Mouse (Mus musculus): ENCODE data around the gene Dhrs1.
A peak's percentile ranks its signal among the peaks of the same experiment; 100 is the strongest.

Gene Dhrs1

DNA sequence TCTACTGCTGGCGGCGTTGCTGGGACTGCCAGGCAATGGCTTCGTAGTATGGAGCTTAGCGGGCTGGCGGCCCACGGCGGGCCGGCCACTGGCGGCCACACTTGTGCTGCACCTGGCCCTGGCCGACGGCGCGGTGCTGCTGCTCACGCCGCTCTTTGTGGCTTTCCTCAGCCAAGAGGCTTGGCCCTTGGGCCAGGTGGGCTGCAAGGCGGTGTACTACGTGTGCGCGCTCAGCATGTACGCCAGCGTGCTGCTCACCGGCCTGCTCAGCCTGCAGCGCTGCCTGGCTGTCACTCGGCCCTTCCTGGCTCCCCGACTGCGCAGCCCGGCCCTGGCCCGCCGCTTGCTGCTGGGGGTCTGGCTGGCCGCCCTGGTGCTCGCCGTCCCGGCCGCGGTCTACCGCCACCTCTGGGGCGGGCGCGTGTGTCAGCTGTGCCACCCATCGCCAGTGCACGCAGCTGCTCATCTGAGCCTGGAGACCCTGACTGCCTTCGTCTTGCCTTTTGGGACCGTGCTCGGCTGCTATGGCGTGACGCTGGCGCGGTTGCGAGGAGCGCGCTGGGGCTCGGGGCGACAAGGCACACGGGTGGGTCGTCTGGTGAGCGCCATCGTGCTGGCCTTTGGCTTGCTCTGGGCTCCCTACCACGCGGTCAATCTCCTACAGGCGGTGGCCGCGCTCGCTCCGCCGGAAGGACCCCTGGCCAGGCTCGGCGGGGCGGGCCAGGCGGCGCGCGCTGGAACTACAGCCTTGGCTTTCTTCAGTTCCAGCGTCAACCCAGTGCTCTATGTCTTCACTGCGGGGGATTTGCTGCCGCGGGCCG is 16.7 kb upstream of the Dhrs1 start:
- peak; percentile 43 for DNase-seq (ENCODE audit: low spot score)

DNA sequence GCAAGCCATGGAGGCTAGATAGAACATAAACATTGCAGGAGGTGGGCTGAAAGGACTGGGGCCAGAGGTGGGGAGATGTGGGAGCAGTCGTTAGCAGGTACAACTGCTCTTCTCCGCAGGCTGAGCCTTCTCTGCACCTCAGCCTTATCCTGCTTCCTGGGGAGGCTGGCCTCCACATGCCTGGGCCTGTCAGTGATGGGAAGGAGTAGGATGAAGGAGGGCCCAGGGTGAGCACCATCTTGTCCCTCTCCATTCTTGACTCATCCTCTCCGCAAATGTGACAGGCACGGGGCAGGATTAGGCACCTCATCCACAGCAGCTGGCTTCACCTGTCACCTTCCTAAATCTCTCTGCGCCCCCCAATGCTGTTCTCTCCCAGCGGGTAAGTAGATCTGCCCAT is 15.7 kb upstream of the Dhrs1 start, which contains the start of gene Ltb4r2:
Ltb4r2 (plus strand) TSS at position 266 of the 400 bp plus-strand sequence.
- no peak for DNase-seq (ENCODE audit: low spot score)

DNA sequence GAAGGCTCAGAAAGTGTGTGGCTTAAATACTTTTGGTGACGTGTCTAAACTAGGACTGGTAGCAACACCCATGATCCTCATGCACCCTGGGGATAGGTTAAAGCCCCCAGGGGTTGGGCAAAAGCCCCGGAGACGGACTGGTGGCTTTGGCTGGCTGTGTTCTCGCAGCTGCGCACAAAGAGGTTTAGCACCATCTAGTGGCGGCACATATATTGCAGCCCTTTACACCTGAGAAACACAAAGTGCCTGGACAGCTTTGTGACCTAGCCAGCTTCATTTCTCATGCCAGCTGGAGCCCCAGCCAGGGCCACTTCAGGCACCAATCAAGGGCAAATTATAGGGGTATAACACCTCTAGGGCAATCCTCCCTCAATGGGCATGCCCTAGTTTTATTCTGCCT is 14.7 kb upstream of the Dhrs1 start:
- DNase-seq (ENCODE audit: low spot score): peak; percentile 77

- no peak for DNase-seq (ENCODE audit: low spot score)
These were observed 12.9 kb upstream of the Dhrs1 start, which contains the start of gene Cideb for GRCm38 (mm10) chr14:55758363-55758784. Gene Cideb, minus strand, starts transcription at chr14:55758458.

DNA sequence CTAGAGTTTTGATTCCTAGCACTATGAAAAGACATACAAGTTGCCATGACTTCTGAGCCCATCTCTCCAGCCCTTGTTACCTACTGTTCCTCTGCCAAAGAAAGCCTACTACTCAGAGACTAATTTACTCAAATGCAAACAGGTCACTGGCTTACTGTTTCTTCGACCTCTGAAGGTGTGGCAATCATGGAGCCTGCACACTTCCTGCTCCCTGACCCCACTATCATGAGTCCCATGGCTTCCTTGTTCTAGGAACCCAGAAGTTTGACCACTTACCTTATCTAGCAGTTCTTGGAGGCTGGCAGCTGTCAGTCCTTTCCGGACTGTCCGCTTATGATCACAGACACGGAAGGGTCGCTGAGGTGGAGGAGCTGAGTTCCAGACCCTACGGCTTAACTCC is 12.1 kb upstream of the Dhrs1 start:
- no peak for DNase-seq (ENCODE audit: low spot score)

DNA sequence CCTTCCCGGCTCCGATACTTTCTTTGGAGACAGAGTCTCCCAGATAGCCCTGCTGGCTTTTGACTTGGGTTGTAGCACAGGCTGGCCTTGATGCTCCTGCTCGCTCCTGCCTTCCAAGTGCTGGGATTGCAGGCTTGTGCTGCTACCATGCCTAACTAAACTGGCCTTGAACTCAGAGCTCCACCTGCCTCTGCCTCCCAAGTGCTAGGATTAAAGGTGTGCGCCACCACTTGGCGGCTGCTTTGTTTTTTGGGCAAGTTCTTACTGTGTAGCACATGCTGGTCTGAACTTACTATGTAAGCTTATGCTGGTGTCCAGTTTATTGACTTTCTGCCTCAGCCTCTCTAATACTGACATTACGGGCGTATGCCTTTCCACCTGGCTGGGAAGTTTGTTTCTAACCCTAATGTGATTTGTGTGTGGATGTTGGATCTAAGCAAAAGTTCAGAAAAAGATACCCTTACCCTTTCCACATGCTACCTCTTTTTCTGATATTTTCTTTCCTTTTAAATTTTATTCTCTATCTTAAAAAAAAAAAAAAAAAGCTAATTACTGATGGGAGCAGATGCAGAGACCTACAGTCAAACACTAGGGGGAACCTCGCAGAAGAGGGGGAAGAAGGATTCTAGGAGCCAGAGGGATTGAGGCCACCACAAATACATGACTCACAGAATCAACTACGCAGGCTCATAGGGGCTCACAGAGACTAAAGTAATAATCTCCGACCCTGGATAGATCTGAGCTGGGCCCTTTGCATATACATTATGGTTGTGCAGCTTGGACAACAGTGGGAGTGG is 1.8 kb upstream of the Dhrs1 start:
- DNase-seq (ENCODE audit: low spot score): no peak

GRCm38 (mm10) chr14:55745861-55746237 is 359 bp upstream of the Dhrs1 start:
- DNase-seq (ENCODE audit: low spot score): no peak

DNA sequence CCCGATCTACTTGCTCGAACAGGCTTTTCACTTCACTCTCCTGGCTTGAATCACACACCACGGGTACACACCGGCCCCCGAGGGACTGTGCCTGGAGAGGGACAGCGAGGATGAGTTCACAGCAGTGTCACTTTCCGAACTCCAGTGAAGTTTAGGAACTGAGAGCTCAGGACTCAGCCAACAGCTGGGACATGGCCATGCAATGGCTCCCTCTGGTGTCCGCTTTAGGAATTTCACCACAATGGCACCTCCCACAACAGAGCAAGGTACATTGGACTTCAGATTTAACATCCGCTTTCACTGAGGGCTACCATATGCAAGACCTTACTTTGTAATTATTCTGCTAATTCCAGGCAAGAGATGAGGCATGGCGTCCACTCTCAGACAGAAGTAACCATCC is 1.8 kb downstream of the Dhrs1 start:
- peak; percentile 69 for DNase-seq (ENCODE audit: low spot score)

DNA sequence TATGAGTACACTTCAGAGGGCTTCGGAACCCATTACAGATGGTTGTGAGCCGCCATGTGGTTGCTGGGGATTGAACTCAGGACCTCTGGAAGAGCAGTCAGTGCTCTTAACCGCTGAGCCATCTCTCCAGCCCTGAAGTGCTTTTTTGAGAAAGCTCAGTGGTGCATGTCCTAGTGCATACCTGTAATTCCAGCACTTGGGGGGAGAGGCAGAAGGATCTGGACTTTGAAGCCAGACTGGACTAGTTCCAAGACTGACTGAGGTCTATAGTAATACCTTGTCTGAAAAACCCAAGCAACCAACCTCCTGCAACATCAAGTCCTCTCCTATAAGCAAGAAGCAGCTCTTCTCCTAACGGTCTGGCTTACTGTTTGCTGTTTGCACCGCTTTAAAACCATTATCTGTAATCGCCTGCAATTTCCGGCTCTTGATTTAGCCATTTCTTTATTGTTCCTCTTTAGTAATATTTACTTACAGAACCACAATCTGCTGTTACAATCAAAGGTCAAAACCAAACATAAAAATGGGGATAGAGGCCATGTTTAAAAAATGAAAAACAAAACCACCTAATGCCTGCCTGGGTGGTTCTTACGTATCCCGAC is 8.3 kb downstream of the Dhrs1 start:
- DNase-seq (ENCODE audit: low spot score): no peak

- DNase-seq (ENCODE audit: low spot score): no peak
These were observed 9.7 kb downstream of the Dhrs1 start for GRCm38 (mm10) chr14:55735758-55736157.

DNA sequence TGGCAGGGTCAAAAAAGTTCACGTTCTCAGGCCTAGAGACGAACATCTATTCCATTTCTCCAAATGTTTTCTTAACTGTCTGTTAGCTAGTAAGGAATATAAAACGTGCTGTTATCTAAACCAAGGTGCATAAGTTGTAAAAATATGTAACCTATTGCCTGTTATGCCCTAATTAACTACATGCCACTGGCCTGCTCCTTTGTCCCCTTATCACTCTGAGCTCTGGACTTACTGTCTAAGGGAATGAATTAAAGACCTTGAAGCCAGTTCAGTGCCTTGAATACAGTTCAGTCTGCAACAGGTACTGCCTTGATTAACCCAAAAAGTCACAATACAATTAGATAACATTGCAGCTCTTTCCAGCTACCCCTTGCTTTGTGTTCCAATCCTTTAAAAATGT is 10.2 kb downstream of the Dhrs1 start:
- no peak for DNase-seq (ENCODE audit: low spot score)

DNA sequence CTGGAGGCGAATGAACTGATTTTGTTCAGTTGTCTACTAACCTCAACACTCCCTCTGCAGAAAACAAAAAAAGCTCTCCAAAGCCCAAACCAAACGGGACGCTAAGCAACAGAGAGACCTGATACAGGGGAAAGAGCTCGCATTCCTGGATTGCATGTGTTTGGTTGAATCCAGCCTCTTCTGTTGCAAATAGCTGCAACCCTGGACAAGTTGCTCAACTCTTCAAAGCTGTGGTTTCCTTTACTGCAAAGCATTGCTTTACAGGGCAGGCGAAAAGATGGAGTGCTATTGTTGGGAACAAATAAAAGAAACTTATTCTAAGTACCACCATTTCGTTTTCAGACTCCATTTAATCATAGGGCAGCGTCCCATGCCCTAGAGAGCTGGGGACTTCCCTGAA is 10.6 kb downstream of the Dhrs1 start:
- DNase-seq (ENCODE audit: low spot score): no peak

- DNase-seq (ENCODE audit: low spot score): no peak
These were observed 11.6 kb downstream of the Dhrs1 start for GRCm38 (mm10) chr14:55733889-55734288.

DNA sequence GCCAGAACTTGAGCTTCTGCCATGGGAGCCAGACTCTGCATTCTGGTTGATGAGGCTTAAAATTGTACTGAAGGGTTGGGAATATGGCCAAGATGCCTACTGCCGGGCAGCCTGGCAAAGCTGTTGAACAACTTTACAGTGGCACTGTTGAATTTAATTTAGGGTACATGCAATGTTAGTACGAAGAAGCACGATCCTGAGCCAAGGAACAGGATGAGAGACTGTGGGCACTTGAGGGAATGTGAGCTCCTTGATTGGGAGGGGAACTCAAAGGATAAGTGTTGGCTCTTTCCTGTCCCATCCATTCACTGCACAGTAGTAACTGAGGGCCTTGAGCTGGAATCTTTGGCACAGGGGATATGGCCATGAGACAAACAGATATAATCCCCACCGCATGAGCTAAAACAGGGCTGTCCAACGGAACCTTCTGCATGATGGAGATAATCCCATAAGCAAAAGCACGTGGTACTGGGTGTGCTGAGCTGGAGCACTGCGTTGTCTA is 14.9 kb downstream of the Dhrs1 start:
- DNase-seq (ENCODE audit: low spot score): no peak

DNA sequence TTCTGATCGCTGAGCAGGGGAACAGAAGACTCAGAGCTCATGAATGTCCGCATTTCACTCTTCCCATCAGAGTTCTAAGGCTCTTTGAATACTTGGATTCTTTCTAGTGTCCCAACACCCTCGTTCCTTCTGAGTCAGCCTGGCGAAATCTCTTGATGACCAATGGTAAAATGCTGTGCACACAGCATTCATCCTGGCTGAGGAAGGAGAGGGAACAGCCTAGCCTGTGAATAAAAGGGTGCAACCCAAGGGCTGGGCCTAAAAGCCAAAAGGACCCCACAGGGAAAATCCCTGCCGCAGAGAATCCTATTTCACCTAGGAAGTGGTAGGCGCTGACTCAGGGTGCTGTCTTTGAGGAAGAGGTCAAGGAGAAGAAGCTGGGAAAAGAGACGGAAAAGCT is 15.4 kb downstream of the Dhrs1 start:
- DNase-seq (ENCODE audit: low spot score): no peak

GRCm38 (mm10) chr14:55727889-55728685 is 17.4 kb downstream of the Dhrs1 start:
- no peak for DNase-seq (ENCODE audit: low spot score)

- no peak for DNase-seq (ENCODE audit: low spot score)
These were observed 19.2 kb downstream of the Dhrs1 start for GRCm38 (mm10) chr14:55726261-55726660.

GRCm38 (mm10) chr14:55724411-55724871 is 21.0 kb downstream of the Dhrs1 start:
- DNase-seq (ENCODE audit: low spot score): no peak

- no peak for DNase-seq (ENCODE audit: low spot score)
These were observed 22.1 kb downstream of the Dhrs1 start for GRCm38 (mm10) chr14:55723433-55723832.

GRCm38 (mm10) chr14:55722438-55722945 is 23.0 kb downstream of the Dhrs1 start:
- no peak for DNase-seq (ENCODE audit: low spot score)

GRCm38 (mm10) chr14:55721700-55722437 is 23.6 kb downstream of the Dhrs1 start, which contains the start of gene Rabggta:
Gene Rabggta, minus strand, starts transcription at chr14:55722263.
- DNase-seq (ENCODE audit: low spot score): peak; percentile 93

Measured in testis, postnatal 14 days (tissue).